Mouse (Mus musculus): ENCODE measurements around the gene Retn. TPM values are rescaled to one million over a fixed set of nuclear protein-coding genes. Genes with fewer than 3 reads are reported as not detected.
A peak's percentile ranks its signal among the peaks of the same experiment; 100 is the strongest.

Retn gene
- total and polyA plus RNA-seq, 2 experiments from 2014 or later = not detected

- H3K4me2 ChIP-seq (ENCODE audit: low read depth, low read length) = no peak overlapping the region
- DNase-seq (ENCODE audit: low spot score) (no peak), ATAC-seq (ENCODE audit: insufficient read depth, low read depth) (no peak)
- no peaks in the 10 kb centered on the region for H3K36me3 ChIP-seq (replicated peaks; ENCODE audit: control insufficient read depth, insufficient read depth, low read length)
- no peak overlapping the region for H3K4me3 ChIP-seq (ENCODE audit: low read depth, low read length)
- H3K9ac ChIP-seq (replicated peaks; ENCODE audit: low read depth, low read length) = no peak overlapping the region
- no peaks in the 10 kb centered on the region for H3K9me3 ChIP-seq (replicated peaks; ENCODE audit: control insufficient read depth, low read length)
- no peaks in the 10 kb centered on the region for H3K27me3 ChIP-seq (ENCODE audit: control insufficient read depth, insufficient read depth, low read length)
- no peaks in the 10 kb centered on the region for H3K4me1 ChIP-seq (ENCODE audit: control insufficient read depth, insufficient read depth)
- no peak overlapping the region for H3K27ac ChIP-seq (ENCODE audit: low read depth)
- TF ChIP-seq EP300 (IDR thresholded peaks at IDR 0.05; ENCODE audit: low read depth) (no peak), CTCF (IDR thresholded peaks at IDR 0.05; ENCODE audit: low read depth) (no peak)
- WGBS = 69% methylated on average over 8 of the region's 8 CpGs
Measured at GRCm38 (mm10) chr8:3660889-3661288, 5.3 kb downstream of the Retn start.

DNA sequence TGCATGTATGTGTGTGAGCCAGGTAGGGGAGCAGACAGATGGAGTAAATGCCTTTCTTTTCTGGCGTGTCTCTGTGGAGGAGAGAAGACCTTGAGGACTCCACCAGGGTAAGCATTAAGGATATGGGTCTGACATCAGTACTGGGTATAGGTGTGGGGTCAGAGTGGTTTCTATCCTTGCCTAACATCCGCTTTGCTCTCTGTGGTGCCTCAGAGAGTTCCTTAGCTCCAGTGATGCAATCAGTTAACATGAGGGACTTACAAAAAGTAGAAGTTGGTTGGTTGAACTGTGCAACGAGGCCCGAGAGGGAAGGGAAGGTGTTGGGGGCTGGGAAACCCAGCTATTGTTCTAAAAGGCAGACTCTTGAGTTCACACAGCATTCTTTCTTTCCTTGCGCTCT, 8.8 kb downstream of the Retn start:
- Histone ChIP-seq H3K4me2 (ENCODE audit: low read depth, low read length) (no peak overlapping the region), H3K4me3 (ENCODE audit: low read depth, low read length) (no peak overlapping the region), H3K4me1 (ENCODE audit: control insufficient read depth, insufficient read depth) (no peaks in the 10 kb centered on the region), H3K9ac (replicated peaks; ENCODE audit: low read depth, low read length) (no peak overlapping the region), H3K36me3 (replicated peaks; ENCODE audit: control insufficient read depth, insufficient read depth, low read length) (no peaks in the 10 kb centered on the region), H3K9me3 (replicated peaks; ENCODE audit: control insufficient read depth, low read length) (no peaks in the 10 kb centered on the region), H3K27ac (ENCODE audit: low read depth) (no peak overlapping the region), H3K27me3 (ENCODE audit: control insufficient read depth, insufficient read depth, low read length) (no peaks in the 10 kb centered on the region)
- no peak for ATAC-seq (ENCODE audit: insufficient read depth, low read depth)
- WGBS = 56% methylated on average over 5 of the region's 5 CpGs
- no peak for DNase-seq (ENCODE audit: low spot score)
- TF ChIP-seq CTCF (IDR thresholded peaks at IDR 0.05; ENCODE audit: low read depth) (no peak), EP300 (IDR thresholded peaks at IDR 0.05; ENCODE audit: low read depth) (no peak)

DNA sequence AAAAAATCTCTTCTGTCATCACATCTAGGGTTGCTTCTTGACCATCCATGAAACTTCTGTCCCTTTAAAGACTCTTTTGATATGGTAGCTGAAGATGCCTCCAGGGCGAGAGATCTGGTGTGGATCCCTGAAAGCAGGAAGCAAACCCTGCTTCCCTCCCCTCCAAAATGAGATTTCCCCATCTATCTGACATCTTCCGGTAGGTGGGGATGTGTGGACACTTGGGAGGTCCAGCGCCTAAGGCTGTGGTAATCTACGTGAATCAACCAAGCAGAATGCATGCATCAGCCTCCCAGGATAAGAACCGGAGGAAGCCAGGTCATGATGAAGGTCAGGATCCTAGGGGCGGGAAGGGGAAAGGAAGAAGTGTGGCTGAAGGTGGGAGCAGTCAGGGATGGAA, 9.9 kb downstream of the Retn start, which contains the start of gene Mcemp1:
Gene Mcemp1, plus strand, starts transcription at position 248 of the 400 bp plus-strand sequence.
- Histone ChIP-seq H3K27me3 (ENCODE audit: control insufficient read depth, insufficient read depth, low read length) (no peaks in the 10 kb centered on the region), H3K4me2 (ENCODE audit: low read depth, low read length) (no peak within 1 kb of the TSS), H3K27ac (ENCODE audit: low read depth) (no peak within 1 kb of the TSS), H3K4me3 (ENCODE audit: low read depth, low read length) (no peak within 1 kb of the TSS), H3K36me3 (replicated peaks; ENCODE audit: control insufficient read depth, insufficient read depth, low read length) (no peaks in the 10 kb centered on the region), H3K9ac (replicated peaks; ENCODE audit: low read depth, low read length) (no peak within 1 kb of the TSS), H3K4me1 (ENCODE audit: control insufficient read depth, insufficient read depth) (no peaks in the 10 kb centered on the region), H3K9me3 (replicated peaks; ENCODE audit: control insufficient read depth, low read length) (no peaks in the 10 kb centered on the region)
- DNase-seq (ENCODE audit: low spot score) (no peak), ATAC-seq (ENCODE audit: insufficient read depth, low read depth) (no peak)
- TF ChIP-seq EP300 (IDR thresholded peaks at IDR 0.05; ENCODE audit: low read depth) = no peak
- TF ChIP-seq CTCF (IDR thresholded peaks at IDR 0.05; ENCODE audit: low read depth) = no peak
- 52% methylated on average over 6 of the region's 6 CpGs for WGBS

- no peak overlapping the region for H3K4me2 ChIP-seq (ENCODE audit: low read depth, low read length)
- H3K27me3 ChIP-seq (ENCODE audit: control insufficient read depth, insufficient read depth, low read length) = no peaks in the 10 kb centered on the region
- no peaks in the 10 kb centered on the region for H3K4me1 ChIP-seq (ENCODE audit: control insufficient read depth, insufficient read depth)
- TF ChIP-seq EP300 (IDR thresholded peaks at IDR 0.05; ENCODE audit: low read depth) = no peak
- TF ChIP-seq CTCF (IDR thresholded peaks at IDR 0.05; ENCODE audit: low read depth) = no peak
- 74% methylated on average over 2 of the region's 2 CpGs for WGBS
- no peak for ATAC-seq (ENCODE audit: insufficient read depth, low read depth)
- H3K36me3 ChIP-seq (replicated peaks; ENCODE audit: control insufficient read depth, insufficient read depth, low read length) = no peaks in the 10 kb centered on the region
- no peak overlapping the region for H3K4me3 ChIP-seq (ENCODE audit: low read depth, low read length)
- H3K27ac ChIP-seq (ENCODE audit: low read depth) = no peak overlapping the region
- no peak overlapping the region for H3K9ac ChIP-seq (replicated peaks; ENCODE audit: low read depth, low read length)
- DNase-seq (ENCODE audit: low spot score) = no peak
- H3K9me3 ChIP-seq (replicated peaks; ENCODE audit: control insufficient read depth, low read length) = no peaks in the 10 kb centered on the region
Measured at GRCm38 (mm10) chr8:3670388-3670787, 14.8 kb downstream of the Retn start.

- WGBS = under 1% methylated on average over 23 of the region's 23 CpGs
- Histone ChIP-seq H3K9me3 (replicated peaks; ENCODE audit: control insufficient read depth, low read length) (no peaks in the 10 kb centered on the region), H3K36me3 (replicated peaks; ENCODE audit: control insufficient read depth, insufficient read depth, low read length) (no peaks in the 10 kb centered on the region), H3K4me1 (ENCODE audit: control insufficient read depth, insufficient read depth) (no peaks in the 10 kb centered on the region), H3K9ac (replicated peaks; ENCODE audit: low read depth, low read length) (peak within 1 kb of the TSS; percentile 45; the same call in 1 of the 2 replicates), H3K27ac (ENCODE audit: low read depth) (no peak within 1 kb of the TSS), H3K4me3 (ENCODE audit: low read depth, low read length) (peak within 1 kb of the TSS; percentile 51), H3K27me3 (ENCODE audit: control insufficient read depth, insufficient read depth, low read length) (no peaks in the 10 kb centered on the region), H3K4me2 (ENCODE audit: low read depth, low read length) (peak within 1 kb of the TSS; percentile 71)
- no peak for TF ChIP-seq EP300 (IDR thresholded peaks at IDR 0.05; ENCODE audit: low read depth)
- peak; percentile 79 for TF ChIP-seq CTCF (IDR thresholded peaks at IDR 0.05; ENCODE audit: low read depth)
- ATAC-seq (ENCODE audit: insufficient read depth, low read depth) (peak; percentile 61), DNase-seq (ENCODE audit: low spot score) (peak; percentile 75)
Measured at GRCm38 (mm10) chr8:3671980-3672491, 16.5 kb downstream of the Retn start, which contains the start of gene Fcor. Gene Fcor (minus strand): TSS chr8:3672362.

GRCm38 (mm10) chr8:3674671-3675070, 19.1 kb downstream of the Retn start:
- TF ChIP-seq CTCF (IDR thresholded peaks at IDR 0.05; ENCODE audit: low read depth) = no peak
- no peak for TF ChIP-seq EP300 (IDR thresholded peaks at IDR 0.05; ENCODE audit: low read depth)
- Histone ChIP-seq H3K9me3 (replicated peaks; ENCODE audit: control insufficient read depth, low read length) (no peaks in the 10 kb centered on the region), H3K27me3 (ENCODE audit: control insufficient read depth, insufficient read depth, low read length) (no peaks in the 10 kb centered on the region), H3K4me3 (ENCODE audit: low read depth, low read length) (no peak overlapping the region), H3K9ac (replicated peaks; ENCODE audit: low read depth, low read length) (no peak overlapping the region), H3K4me1 (ENCODE audit: control insufficient read depth, insufficient read depth) (0 out of 2 replicates have a peak, but pooled peaks cover 10% of the 10 kb centered on the region), H3K36me3 (replicated peaks; ENCODE audit: control insufficient read depth, insufficient read depth, low read length) (peaks cover 7% of the 10 kb centered on the region), H3K27ac (ENCODE audit: low read depth) (no peak overlapping the region), H3K4me2 (ENCODE audit: low read depth, low read length) (no peak overlapping the region)
- DNase-seq (ENCODE audit: low spot score) (no peak), ATAC-seq (ENCODE audit: insufficient read depth, low read depth) (no peak)
- 41% methylated on average over 3 of the region's 3 CpGs for WGBS

All from heart, postnatal 0 days (tissue).